Mouse (Mus musculus) embryonic facial prominence, embryonic 14.5 days (tissue): Measurements from ENCODE around the gene Slc27a5. TPM values are rescaled to one million over a fixed set of nuclear protein-coding genes. Genes with fewer than 3 reads are reported as not detected.

Source experiments
- ATAC-seq: fragments of 200-750 bp; cut with Nextera tagmentation; 2 replicates; pipeline ENCODE4 v1.8.0; 2017; ENCODE audit warnings: low read depth, moderate number of reproducible peaks, moderate TSS enrichment
- DNase-seq: peaks from one replicate; pipeline ENCODE4 v3.0.0-alpha.2; 2015; ENCODE audit warnings: low spot score
- H3K27ac ChIP-seq: fragments of 300-500 bp; sonication (generic); replicated peaks from 2 replicates; pipeline ENCODE4 v1.5.1; 2014; ENCODE audit warnings: low read depth, mild to moderate bottlenecking, low read length, moderate library complexity
- H3K27me3 ChIP-seq: fragments of 300-500 bp; sonication (generic); replicated peaks from 2 replicates; pipeline ENCODE4 v1.6.1; 2014; ENCODE audit warnings: low read length; ENCODE audit not compliant: control insufficient read depth, insufficient read depth
- H3K36me3 ChIP-seq: fragments of 300-500 bp; sonication (generic); 2 replicates; pipeline ENCODE4 v1.6.1; 2014; ENCODE audit warnings: low read length, mixed read lengths; ENCODE audit not compliant: control insufficient read depth, insufficient read depth
- H3K4me1 ChIP-seq: fragments of 300-500 bp; sonication (generic); 2 replicates; pipeline ENCODE4 v1.6.1; 2014; ENCODE audit warnings: antibody characterized with exemption, low read length; ENCODE audit not compliant: control insufficient read depth, insufficient read depth
- H3K4me2 ChIP-seq: fragments of 300-500 bp; sonication (generic); 2 replicates; pipeline ENCODE4 v1.6.1; 2014; ENCODE audit warnings: low read depth, mild to moderate bottlenecking, low read length, moderate library complexity, mixed read lengths
- H3K4me3 ChIP-seq: fragments of 300-500 bp; sonication (generic); 2 replicates; pipeline ENCODE4 v1.5.1; 2014; ENCODE audit warnings: low read depth, mild to moderate bottlenecking, low read length
- H3K9ac ChIP-seq: fragments of 300-500 bp; sonication (generic); 2 replicates; pipeline ENCODE4 v1.6.1; 2014; ENCODE audit warnings: low read depth, mild to moderate bottlenecking, low read length, moderate library complexity, mixed read lengths
- H3K9me3 ChIP-seq: fragments of 300-500 bp; sonication (generic); 2 replicates; pipeline ENCODE4 v1.6.1; 2016; ENCODE audit warnings: low read length; ENCODE audit not compliant: control insufficient read depth
- WGBS: fragments of 180-500 bp; shearing (Covaris S2); extraction: QIAGEN DNeasy Blood & Tissue Kit; methylation state at CpG from one replicate; pipeline ENCODE4 v1.1.7; 2014; 5-methylcytosine and 5-hydroxymethylcytosine counted together
- polyA plus RNA-seq: library from polyadenylated mRNA; unstranded; fragments of >200 nt; fragmentation: Nextera tagmentation; extraction: Ambion mirVana; gene quantifications from 2 replicates; pipeline ENCODE4 v1.2.1, GENCODE M21; 2014

Gene Slc27a5
- polyA plus RNA-seq, result not detected in 2 replicates

DNA sequence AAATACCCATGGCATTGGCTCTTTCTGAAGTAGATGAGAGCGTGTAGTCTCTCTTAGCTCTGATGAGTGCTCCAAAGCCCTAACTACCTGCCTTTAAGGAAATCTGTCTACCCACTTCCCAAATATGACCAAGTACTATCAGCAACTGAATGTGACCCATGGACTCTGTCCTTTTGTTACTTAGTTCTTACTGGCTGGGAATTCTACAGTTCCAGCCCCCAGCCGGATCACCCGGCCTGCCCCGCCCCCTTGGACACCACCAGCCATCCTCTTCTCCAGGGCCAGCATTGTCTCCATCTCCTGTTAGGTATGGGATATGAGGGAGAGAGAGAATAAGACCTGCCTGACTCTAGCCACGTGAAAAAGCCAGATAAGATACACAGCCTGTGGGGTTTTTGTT lies at the start of gene Slc27a5:
Gene Slc27a5 (minus strand): TSS at position 140 of the 400 bp plus-strand sequence.
- H3K4me2 ChIP-seq, result no peak within 1 kb of the TSS
- ATAC-seq (no peak), DNase-seq (no peak)
- no peaks in the 10 kb centered on the region for H3K27me3 ChIP-seq
- WGBS, result 70% methylated on average over 5 of the region's 5 CpGs
- no peaks in the 10 kb centered on the region for H3K9me3 ChIP-seq
- H3K27ac ChIP-seq, result no peak within 1 kb of the TSS
- no peaks in the 10 kb centered on the region for H3K36me3 ChIP-seq
- no peak within 1 kb of the TSS for H3K9ac ChIP-seq
- no peak within 1 kb of the TSS for H3K4me3 ChIP-seq
- H3K4me1 ChIP-seq, result no peaks in the 10 kb centered on the region

DNA sequence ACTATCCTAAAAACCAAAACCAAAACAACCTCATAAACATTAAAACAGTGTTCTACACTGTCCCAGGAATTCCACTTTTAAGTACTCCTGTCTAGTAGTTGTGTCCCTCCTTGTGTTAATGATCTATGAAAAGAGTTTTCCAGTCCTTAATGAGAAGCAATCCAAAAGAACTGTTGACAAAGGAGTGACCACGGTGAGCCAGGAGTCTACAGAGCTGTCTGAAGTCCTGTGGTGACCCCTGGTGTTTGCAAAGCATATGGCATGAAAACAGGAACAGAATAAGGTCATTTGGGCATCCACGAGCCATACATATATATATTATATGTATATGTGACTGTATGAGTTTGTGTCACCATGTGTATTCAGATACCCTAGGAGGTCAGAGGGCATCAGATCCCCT lies 48.1 kb upstream of the Slc27a5 start:
- ATAC-seq, result no peak; the same call in 1 of the 2 replicates
- Histone ChIP-seq H3K36me3 (no peaks in the 10 kb centered on the region), H3K4me3 (no peak overlapping the region), H3K4me2 (no peak overlapping the region), H3K9ac (no peak overlapping the region), H3K27me3 (peaks cover 45% of the 10 kb centered on the region), H3K4me1 (peaks cover 7% of the 10 kb centered on the region), H3K27ac (no peak overlapping the region), H3K9me3 (no peaks in the 10 kb centered on the region)
- 10% methylated on average over 2 of the region's 2 CpGs for WGBS
- DNase-seq, result peak; percentile 82

DNA sequence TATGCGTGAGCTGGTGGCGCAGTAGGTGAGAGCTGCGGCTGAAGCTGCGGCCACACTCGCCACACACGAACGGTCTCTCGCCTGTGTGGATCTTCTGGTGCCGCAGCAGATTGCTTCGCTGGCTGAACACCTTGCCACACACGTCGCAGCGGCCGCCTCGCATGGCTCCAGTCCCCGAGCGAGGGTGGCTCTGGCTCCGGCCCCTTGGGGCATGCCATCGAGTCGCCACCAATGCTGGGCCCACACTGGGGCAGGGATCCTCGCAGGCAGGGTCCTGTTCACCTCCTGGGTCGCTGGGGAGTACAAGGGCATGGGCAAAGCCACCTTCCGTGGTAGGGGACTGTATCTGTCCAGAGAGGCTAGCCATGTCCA lies 46.2 kb upstream of the Slc27a5 start:
- Histone ChIP-seq H3K4me1 (peaks cover 8% of the 10 kb centered on the region), H3K4me3 (peak overlapping the region; percentile 43), H3K36me3 (no peaks in the 10 kb centered on the region), H3K9me3 (no peaks in the 10 kb centered on the region), H3K4me2 (peak overlapping the region; percentile 81), H3K27me3 (peaks cover 46% of the 10 kb centered on the region), H3K27ac (no peak overlapping the region), H3K9ac (peak overlapping the region; percentile 65)
- 2% methylated on average over 14 of the region's 23 CpGs for WGBS
- DNase-seq (no peak), ATAC-seq (0 out of 2 replicates have a peak, but pooled peaks have one; percentile 2)

DNA sequence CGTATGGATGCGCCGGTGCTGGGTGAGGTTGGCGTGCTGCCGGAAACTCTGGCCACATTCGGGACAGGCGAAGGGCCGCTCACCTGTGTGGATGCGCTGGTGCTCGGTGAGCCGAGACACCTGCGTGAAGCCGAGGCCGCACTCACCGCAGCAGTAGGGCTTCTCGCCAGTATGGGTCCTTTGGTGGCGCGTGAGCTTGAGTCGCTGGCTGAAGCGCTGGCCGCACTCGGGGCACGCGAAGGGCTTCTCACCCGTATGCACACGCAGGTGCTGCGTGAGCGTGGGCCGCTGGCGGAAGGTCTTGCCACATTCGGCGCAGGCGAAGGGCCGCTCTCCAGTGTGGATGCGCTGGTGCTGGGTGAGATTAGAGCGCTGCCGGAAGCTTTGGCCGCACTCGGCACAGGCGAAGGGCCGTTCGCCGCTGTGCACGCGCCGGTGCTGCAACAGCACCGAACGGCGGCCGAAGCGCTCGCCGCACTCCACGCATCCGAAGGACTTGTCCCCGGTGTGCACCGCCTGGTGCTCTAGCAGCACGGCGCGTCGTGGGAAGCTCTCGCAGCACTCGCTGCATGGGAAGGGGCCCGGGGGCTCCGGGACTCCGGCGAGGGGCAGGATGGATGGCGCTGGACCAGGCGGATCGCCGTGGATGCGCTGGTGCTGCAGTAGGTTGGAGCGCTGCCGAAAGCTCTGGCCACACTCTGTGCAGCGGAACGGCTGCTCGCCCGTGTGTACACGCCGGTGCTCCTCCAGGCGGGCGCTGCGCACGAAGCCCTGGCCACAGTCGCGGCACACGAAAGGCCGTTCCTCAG lies 45.7 kb upstream of the Slc27a5 start:
- Histone ChIP-seq H3K27ac (no peak overlapping the region), H3K9me3 (no peaks in the 10 kb centered on the region), H3K4me1 (peaks cover 14% of the 10 kb centered on the region), H3K27me3 (peaks cover 46% of the 10 kb centered on the region), H3K4me2 (peak overlapping the region; percentile 81), H3K4me3 (peak overlapping the region; percentile 43), H3K36me3 (no peaks in the 10 kb centered on the region), H3K9ac (peak overlapping the region; percentile 65)
- no peak for DNase-seq
- peak; percentile 47 for ATAC-seq
- WGBS, result 9% methylated on average over 57 of the region's 88 CpGs

DNA sequence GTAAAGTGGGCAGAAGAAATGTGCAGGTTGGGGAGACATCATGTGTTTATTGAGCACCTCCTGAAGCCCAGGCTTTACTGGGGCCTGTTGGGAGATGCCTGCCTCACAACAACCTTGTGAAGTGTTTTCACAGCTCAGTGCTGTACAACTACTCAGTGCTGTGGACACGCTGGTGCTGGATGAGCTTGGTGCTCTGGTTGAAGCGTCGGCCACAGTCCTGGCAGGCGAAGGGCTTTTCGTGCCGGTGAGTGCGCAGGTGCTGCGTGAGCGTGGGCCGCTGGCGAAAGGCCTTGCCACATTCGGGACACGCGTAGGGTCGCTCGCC lies 45.1 kb upstream of the Slc27a5 start:
- Histone ChIP-seq H3K27me3 (peaks cover 46% of the 10 kb centered on the region), H3K9ac (no peak overlapping the region)

DNA sequence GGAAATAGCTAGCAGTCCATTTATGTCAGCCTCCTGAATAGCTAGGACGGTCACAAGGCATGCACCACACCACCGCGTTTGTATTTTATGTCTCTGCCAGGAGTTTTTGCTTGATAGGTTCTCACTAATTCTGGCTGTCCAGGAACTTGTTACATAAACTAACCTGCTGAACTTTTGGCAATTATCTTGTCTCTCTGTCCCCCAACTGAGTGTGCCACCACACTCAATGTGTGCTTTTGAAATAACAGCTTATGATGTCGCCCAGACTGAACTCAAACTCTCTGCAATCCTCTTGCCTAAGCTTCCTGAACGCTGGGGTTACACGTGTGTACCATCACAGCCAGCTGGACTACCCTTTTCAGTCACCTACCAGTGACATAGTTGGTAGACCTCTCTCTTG lies 44.5 kb upstream of the Slc27a5 start:
- Histone ChIP-seq H3K4me3 (no peak overlapping the region), H3K4me1 (peaks cover 15% of the 10 kb centered on the region), H3K36me3 (no peaks in the 10 kb centered on the region), H3K9me3 (no peaks in the 10 kb centered on the region), H3K9ac (no peak overlapping the region), H3K27me3 (peaks cover 46% of the 10 kb centered on the region), H3K27ac (no peak overlapping the region), H3K4me2 (no peak overlapping the region)
- 79% methylated on average over 6 of the region's 6 CpGs for WGBS
- no peak for ATAC-seq
- DNase-seq, result no peak

More for the DNA sequence above, 45.1 kb upstream of the Slc27a5 start:
- Histone ChIP-seq H3K4me1 (peaks cover 15% of the 10 kb centered on the region), H3K9me3 (no peaks in the 10 kb centered on the region), H3K4me2 (peak overlapping the region; percentile 81), H3K27ac (no peak overlapping the region), H3K36me3 (no peaks in the 10 kb centered on the region), H3K4me3 (peak overlapping the region; percentile 43)
- DNase-seq (no peak), ATAC-seq (no peak)
- WGBS, result 33% methylated on average over 16 of the region's 16 CpGs

DNA sequence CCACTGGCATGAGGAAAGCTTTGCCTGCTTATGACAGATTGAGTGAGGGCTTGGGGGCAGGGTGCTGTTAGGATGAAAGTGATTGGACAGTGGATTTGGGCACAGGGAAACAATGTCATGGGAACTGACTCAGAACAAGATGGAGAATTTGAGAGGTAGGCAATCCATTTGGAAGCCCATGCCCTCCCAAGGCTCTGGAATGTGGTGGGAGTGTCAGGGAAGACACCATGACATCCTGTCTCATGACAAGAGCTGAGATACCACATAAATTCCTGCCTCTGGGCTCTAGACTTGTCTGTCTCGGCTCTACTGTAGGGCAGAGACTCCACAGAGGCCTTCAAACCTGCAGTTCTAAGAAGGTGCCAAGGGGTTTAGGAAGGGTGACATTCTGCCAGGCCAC lies 43.3 kb upstream of the Slc27a5 start:
- no peak for ATAC-seq
- WGBS, result 89% methylated on average over 1 of the region's 1 CpGs
- Histone ChIP-seq H3K4me2 (no peak overlapping the region), H3K4me3 (no peak overlapping the region), H3K27me3 (peaks cover 46% of the 10 kb centered on the region), H3K36me3 (peaks cover 3% of the 10 kb centered on the region), H3K27ac (no peak overlapping the region), H3K9me3 (no peaks in the 10 kb centered on the region), H3K4me1 (peaks cover 23% of the 10 kb centered on the region), H3K9ac (no peak overlapping the region)
- no peak for DNase-seq

DNA sequence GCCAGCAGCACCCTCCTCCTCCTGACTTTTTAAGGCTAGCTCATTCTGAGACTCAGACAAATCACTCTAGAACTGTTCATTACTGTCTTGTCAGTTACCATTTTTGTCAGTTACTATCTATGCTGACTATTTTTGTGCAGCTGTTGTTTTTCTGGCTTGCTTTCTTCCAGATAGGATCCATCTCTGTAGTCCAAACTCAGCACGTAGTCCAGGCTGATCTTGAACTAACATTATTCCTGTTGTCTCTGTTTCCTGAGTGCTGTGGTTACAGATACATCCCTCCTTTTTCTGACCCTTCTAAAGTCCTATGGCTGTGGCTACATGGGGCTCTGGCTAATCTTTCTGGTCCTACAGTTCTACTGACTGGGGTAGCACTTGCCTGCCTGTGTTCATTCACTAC lies 41.2 kb upstream of the Slc27a5 start:
- no peaks in the 10 kb centered on the region for H3K9me3 ChIP-seq
- peak overlapping the region; percentile 90 for H3K4me2 ChIP-seq
- H3K27ac ChIP-seq, result no peak overlapping the region
- WGBS, result 83% methylated on average over 1 of the region's 1 CpGs
- peaks cover 29% of the 10 kb centered on the region for H3K27me3 ChIP-seq
- H3K4me3 ChIP-seq, result no peak overlapping the region; the same call in 1 of the 2 replicates
- ATAC-seq (no peak), DNase-seq (no peak)
- peak overlapping the region; percentile 98 for H3K9ac ChIP-seq
- H3K36me3 ChIP-seq, result peaks cover 17% of the 10 kb centered on the region
- peaks cover 23% of the 10 kb centered on the region for H3K4me1 ChIP-seq
